Mouse (Mus musculus) frontal cortex, adult (tissue): Measurements from ENCODE around the gene Agmat.

Experiments
- ATAC-seq: cut with Nextera tagmentation; 2 replicates; pipeline ENCODE4 v1.9.2; 2017; ENCODE audit warnings: mild to moderate bottlenecking, moderate library complexity, mixed read lengths; ENCODE audit not compliant: low TSS enrichment

Agmat gene

DNA sequence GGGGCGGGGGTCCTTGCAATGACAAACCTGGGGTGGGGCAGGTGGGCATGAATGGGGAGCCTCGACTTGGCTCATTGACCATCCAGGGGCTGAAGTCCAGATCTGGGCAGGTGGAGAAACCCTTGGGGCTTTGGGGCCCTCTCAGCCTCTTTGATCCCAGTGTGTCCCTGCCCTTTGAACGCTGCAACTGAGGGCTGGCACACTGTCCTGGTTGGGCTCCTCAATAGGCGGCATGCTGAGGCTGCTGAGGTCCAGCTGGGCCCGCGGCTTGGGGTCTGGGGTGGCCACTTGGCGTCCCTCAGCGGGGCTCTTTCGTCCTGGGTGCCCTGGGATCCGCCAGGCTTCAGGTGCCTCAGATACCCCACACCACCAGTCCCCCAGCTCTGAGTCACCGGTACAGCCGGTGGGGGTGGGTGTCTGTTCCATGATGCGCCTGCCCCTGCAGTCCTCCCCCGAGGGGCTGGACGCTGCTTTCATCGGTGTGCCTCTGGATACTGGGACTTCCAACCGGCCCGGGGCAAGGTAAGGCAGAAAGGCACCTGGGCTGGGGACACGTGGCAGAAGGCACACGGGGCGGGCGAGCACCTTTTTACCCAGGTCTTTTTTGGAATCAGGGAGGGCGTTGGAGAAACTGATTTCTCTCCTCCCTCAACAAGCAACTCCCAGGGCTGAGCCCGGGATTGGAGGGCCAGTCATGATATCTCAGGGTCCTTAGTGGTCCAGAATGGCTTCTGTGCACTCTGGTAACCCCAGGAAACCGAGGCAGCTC is at the start of gene Agmat:
Agmat (plus strand) TSS at position 95 of the 769 bp plus-strand sequence.
- no peak; the same call in 1 of the 2 replicates for ATAC-seq

DNA sequence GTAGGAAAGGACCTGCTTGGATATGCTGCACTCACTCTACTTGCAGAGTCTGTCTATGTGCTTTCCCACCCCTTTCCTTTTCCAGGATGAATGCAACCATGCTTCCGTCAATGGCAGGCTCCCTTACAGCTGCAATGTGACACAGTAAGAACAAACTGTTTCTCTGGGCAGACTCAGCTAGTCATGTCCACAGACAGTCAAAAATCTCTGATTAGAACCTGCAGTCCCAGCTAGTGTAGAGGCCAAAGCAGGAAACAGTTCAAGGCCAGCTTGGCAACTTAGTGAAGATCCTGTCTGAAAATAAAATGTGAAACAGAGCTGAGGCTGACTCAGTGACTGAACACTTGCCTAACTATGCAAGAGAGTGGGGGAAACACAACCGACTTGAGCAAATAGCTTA is 41.8 kb upstream of the Agmat start:
- ATAC-seq = no peak

DNA sequence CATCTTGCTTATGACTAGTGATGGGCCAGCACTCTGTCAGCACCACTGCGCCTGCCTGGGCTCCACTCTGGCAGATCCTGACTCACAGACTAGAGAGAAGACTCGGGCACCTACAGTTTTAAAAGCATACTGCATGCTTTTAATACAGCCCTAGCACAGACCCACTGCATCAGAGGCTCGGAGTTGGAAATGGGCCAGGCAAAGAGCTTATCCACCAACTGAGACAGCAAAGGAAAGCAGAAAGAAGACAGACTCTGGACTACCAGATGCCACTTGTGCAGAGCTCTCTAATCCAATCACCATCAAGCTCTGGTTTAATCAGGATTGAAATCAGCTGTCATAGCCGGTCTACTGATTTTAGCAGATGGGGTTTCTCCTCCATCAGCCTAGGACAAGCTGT is 41.1 kb upstream of the Agmat start:
- peak; percentile 85; the same call in 1 of the 2 replicates for ATAC-seq

DNA sequence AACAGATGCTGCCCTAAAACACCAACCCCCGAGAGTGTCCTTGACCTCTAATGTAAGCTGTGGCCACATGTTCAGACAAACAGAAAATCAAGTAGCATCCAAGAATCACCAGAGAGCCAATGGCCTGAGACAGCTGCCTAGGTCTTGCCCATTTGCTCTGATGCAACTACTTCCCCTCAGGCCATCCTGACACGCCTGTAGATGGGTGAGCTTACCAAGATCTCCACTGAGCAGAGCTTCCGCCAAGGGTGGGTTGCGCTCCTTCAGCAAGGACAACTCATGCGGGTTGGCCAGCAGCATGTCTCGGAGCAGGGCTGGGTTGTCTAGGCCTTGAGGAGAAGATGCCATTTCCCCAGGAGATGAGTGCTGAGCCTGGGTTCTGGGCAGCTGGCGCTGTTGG is 38.5 kb upstream of the Agmat start:
- no peak for ATAC-seq

DNA sequence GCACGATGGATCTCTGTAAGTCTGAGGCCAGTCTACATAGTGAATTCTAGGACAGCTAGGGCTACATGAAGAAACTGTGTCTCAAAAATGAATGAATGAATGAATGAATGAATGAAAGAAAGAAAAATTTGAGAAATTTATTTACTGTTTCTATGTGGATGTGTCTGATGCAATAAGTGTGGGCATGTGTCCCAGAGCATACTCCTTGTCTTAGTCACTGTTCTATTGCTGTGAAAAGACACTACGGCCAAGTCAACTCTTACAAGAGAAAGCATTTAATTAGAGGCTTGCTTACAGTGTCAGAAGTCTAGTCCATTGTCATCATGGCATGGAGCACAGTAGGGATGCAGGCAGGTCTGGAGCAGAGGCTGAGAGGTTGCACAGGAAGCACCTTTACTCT is 37.5 kb upstream of the Agmat start:
- ATAC-seq = no peak

DNA sequence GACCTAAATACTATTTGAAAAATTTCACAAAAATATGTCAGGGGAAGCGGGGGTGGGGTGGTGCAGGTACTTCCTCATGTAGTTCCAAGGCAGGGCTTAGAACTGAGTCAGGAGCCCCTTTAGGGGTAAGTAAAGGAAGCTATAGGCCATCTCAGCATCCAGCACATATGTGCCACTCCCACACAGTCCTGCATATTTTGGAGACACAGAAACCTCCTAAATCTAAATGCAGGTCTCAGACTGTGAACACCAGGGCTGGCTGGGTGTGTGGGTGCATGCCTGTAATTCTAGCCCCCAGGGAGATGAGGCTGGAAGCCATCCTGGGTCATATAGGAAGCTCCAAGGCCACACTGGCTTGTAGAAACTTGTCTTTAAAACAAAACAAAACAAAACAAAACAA is 35.2 kb upstream of the Agmat start:
- ATAC-seq = peak; percentile 76; the same call in 1 of the 2 replicates

DNA sequence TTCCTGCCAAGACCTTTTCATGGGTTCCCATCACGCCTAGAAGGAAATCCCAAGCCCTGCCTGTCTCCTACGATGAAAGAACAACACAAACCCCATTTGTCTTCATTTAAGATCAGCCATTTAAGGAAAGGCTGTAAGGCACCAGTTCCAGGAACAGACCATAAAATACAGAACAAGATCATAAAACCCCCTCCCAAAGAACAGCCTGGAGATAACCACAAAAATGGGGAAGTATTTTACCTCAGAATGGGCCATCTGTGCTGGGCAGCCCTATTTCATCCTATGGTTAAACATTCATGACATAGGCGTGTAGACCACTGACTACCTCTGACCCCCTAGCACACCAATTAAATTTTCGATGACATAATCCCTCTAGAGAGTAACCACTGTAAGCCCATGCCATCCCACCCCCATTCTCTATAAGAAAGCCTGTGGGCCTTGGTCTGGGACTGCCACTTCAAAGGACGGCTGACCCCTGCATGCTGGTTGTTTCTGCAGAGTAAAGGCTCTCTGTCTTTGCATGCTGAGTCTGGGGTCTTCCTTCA is 32.8 kb upstream of the Agmat start:
- no peak for ATAC-seq

DNA sequence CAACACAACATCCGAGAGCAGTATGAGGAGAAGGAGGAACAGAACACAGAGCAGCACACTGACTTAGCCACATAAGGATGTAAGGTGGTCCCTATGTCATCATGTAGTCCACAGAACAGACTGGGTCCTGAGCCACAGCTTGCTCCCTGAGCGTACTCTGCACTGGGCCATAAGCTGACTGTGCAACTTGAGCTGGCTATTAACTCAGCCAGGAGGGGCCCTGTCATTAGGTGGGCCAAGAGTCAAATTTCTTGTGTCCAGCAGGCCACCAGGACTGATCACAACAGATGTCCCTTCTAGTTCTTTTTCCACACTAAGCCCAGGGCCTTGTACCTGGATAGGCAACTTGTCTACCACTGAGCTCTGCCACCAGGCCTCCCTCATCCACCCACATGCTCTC is 31.4 kb upstream of the Agmat start:
- no peak for ATAC-seq

DNA sequence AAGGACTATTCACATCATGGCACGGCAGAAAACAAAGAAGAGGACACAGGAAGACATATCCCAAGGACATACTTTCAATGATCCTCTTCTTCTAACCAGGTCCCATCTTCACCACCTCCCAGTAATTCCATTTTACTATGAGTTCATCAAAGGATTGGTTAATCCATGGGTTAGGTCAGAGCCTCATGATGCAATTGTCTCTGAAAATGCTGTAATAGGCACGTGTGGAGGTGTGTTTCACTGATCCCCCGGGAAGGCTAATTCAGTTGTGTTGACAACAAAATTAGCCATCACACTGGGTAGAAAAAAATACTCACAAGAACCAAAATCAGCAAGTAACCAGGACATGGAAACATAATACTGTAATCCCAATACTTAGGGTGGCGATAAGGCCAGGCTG is 28.8 kb upstream of the Agmat start:
- ATAC-seq = no peak

DNA sequence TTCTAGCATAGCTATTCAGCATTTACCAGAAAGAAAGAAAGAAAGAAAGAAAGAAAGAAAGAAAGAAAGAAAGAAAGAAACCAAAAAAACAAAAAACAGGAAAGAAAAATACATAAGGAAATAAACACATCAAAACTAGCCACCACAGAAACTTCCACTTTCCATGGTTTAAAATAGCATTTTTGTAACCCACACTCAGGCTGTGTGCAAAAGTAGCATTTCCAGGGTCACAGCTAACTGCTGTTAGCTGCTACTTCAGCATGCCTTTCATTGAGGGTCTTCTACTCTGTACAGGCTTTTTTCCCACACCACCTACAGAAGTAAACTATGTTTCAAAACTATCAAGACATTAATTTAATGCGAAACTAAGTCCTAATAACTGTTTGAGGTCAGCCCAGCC is 27.2 kb upstream of the Agmat start:
- no peak for ATAC-seq

DNA sequence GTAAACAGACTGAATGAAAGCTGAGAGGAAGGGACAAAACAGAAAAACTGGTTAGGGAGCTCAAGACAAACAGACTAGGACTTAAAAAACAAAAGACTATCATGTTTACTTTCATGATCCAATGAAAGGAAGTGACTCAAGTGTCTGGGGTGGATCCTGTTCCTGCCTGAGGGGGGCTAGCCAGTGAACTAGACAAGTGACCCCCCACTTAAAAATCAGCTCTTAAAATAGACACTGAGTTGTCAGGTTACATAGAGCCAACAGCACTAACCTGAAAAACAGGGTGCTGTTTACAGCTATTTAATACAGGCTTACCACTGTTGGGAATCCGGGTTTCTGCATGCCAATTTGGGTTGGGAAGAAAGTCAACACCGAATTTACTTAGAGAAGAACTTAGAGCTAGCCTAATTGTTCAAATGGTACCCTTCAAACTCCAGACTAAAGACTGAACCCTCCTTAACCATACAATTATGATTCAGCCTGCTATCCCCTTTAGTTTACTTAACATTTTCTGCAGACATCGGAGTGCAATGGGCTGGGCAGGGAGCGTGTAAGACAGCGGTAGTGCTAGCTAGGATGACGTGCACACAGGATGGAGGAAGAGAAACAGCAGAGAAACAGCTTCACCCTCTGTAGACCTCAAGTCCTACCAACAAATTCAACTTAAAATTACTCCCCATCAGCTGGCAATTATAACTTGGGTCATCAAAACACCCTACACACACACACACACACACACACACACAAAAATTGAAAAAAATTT is 25.5 kb upstream of the Agmat start:
- no peak for ATAC-seq

DNA sequence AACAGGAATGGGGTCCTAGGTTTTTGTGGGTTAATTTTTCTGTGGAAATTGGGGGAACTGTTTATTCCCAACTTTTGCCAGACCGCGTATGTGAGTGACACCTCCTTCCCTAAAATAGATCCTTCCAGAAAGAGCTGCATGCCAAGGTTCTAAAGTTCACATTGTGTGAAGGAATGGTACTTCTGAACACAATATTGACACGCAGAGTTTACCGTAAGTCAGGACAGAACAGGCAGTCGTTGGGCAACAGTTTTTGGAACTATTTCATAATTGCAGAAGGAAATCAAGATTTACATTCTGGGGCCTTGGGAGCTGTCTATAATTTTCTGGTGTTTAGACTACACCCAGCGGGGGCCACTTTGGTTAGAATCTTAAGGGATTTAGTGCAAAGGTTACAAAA is 24.5 kb upstream of the Agmat start:
- no peak for ATAC-seq

DNA sequence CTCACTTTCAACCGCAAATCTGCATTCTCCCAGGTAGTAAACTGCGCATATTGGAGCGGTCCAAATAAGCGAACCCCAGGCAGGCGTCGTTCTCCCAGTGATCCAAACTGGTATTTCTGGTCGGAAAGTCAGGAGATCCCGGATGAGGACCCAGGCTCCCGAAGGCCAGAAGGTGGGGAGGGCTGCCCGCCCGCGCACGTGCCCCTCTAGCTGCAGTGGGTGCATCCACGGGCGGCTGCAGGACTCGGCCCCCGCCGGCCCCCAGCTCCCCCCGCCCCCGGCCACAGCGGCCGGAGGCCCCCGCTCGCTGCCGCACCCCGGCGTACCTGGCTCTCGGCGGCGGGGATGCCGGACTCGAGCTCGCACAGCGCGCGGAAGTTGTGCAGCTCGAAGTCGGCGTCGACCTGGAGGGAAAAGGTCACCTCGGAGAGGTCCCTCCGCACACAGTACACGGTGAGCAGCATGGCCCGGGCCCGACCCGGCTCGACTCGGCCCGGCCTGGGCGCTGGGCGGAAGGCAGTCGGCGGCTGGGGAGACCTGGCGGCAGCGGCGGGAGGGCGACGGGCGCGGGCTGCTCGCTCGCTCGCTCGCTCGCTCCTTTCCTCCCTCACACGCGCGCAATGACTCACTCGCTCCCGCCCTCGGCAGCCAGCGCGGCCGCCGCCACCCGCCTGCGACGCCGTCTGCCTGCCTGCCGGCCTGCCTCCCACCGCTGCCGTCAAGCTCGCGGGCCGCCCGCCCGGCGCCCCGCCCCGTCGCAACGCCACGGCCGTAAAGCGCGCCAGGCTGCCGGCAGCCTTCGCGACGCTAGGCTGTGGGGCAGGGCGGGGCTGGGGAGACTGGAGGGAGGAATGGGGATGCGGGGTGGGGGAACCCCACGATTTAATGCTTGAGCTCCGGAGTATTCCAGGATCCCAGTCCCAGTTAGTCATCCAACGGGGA is 23.5 kb upstream of the Agmat start, which contains the start of gene Ddi2:
Ddi2 (minus strand) TSS at position 689 of the 942 bp plus-strand sequence.
- peak; percentile 78 for ATAC-seq

DNA sequence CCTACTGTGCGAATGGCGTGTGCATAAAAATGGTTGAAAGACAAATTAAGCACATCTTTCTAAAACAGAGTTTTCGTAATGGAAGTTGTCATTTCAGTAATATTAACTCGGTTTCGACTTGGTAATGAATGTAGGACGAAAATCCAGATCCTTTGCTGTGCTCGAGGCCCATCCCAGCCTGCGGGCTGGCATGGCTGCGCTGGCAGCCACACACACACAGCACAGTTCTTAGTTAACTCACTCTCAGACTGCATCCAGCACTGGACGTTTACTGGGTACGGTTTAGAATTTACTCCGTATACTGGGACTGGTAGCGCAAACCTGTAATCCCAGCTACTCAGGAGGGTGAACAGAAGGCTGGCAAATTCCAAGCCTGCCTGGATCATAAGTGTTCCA is 22.8 kb upstream of the Agmat start:
- ATAC-seq = peak; percentile 54

DNA sequence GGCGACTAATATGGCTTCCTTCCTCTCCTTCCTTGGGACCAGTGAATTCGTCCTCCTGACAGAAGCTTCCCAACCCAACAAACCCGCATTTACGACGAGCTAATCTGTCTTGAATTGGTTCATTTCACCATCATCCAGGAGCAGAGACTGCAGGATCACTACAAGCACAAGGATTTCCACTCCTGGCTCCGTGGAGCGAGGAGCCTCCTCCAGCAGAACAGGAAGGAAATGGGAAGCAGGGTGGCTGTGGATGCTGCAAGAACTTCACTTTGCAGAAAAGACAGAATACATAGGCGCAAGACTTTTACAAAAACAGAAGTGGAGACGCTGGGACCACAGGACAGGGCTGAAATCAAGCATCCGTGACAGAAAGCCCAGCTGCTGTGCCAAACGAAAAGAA is 21.9 kb upstream of the Agmat start:
- no peak for ATAC-seq

DNA sequence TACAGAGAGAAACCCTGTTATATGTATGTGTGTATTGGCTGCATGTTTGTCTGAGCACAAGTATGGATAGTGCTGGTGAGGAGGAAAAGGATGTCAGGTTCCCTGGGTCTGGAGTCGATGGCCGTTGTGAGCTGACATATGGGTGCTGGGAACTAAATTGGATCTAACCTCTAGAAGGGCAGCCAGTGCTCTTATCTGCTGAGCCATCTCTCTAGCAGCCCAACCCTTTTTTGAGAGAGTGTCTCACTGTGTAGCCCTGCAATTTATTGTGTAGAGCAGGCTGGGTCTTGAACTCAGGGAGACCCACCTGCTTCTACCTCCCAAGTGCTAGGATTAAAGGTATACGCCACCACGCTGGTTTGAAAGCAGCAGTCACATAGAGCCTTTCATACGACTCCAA is 21.2 kb upstream of the Agmat start:
- no peak for ATAC-seq

DNA sequence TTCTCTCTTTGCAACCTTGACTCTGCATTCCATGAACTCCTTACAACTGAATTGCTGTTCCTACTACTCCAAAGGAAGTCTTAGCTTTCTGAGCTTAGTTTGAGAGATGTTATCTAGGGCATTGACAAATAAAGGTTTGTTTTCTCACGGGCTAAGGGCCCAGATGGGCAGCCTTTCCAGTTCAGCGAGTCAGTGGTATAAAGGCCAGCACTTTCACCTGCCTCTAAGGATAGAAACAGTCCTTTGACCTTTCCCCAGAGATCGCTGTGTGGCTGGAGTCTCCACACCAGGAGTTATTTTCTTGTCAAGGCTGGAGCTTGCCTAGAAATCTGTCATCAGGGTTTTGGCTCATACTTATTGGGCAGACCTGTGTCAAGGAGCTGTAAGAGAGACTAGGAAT is 20.7 kb upstream of the Agmat start:
- no peak for ATAC-seq

DNA sequence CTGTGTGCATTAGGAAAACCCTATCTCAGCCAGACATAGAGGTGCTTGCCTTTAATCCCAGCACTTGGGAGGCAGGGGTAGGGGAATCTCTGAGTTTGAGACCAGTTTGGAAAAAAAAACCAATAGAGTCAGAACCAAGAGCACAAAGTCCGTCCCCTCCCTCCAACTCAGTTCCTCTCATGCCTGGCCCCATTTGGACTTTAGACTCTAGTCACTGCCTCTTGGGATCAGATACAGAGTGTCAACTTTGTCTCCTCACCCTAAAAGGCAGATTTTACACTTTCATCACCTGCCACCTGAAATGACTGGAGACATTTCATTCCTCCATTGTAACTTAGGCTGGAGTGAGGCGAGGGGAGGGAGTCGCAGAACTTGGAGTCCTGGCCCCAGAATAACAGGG is 17.2 kb upstream of the Agmat start:
- ATAC-seq = no peak

DNA sequence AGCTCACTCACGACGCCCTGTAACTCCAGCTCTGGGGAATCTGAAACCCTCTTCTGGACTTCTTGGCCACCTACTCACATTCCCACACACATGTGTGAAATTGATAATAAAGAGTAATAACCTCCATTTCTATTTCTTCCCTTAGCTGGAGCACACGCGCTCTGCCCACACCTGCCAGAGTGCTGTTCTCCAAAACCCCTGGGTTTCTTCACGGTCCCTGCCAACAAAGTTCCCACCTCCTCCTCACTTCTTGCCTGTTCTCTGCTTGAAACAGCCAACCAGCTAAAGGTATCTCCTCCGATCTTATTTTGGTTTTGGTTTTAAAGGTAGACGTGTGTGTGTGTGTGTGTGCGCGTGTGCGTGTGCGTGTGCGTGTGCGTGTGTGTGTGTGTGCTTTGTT is 16.1 kb upstream of the Agmat start:
- peak; percentile 64 for ATAC-seq

DNA sequence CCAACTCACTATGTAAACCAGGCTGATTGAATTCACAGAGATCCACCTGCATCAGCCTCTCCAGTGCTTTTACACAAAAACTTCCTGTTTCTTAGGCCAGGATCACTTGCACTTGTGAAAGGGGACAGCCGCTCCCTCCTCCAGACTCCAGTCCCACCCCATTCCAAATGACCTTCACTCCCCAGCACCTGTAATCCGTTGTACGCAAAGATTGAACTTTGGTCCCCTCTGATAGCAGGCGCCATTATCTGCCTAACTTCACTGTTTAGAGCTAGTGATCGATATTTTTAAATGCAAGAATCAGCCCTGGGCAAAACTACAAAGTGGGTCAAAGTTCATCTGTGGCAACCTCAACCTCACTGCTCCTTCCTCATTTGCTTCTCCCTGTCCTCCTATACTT is 14.7 kb upstream of the Agmat start:
- no peak for ATAC-seq

DNA sequence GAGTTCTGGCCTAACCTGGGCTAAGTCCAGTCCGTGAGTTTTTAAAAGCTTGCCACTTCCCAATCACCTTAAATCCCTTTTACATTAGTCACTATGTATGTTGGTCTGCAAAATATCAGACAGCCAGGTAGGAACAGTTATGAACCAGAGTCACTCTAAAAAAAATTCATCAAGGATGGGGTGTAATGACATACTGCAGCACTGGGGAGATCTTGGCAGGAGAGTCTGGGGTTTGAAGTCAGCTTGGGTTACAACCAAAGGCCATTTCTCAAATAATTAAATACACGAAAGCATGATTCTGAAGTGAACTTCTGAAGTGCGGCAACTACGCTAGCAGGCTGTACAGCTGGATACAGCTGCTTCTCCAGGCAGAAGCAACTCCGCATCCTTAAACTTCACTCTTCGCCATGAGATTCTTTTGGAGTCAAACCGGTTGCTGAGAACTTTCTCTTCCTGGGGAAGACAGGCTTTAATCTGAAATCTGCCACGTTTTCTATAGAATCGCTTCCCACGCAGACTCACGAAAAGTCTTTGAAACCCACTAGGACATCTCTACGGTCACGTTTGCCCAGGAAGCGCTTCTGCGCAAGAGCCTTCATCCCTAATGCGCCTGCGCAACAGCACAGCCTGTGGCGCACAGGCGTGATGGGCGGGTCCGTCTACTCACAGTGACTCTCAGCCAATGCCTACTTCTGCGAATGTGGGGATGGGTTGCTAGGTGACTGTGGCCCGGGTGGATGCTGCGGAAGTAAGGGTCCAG is 11.8 kb upstream of the Agmat start:
- peak; percentile 96 for ATAC-seq
